Mouse (Mus musculus) MEL (cell line): ENCODE measurements around the gene 1500015O10Rik. TPM values are rescaled to one million over a fixed set of nuclear protein-coding genes. Genes with fewer than 3 reads are reported as not detected.
A peak's percentile ranks its signal among the peaks of the same experiment; 100 is the strongest.

Experiments used
- DNase-seq: peaks from one replicate; pipeline ENCODE4 v3.0.0; 2011; ENCODE audit warnings: low read depth, low spot score
- H3K27ac ChIP-seq: 2 replicates; pipeline ENCODE4 v1.5.1; 2012; ENCODE audit warnings: low read depth, mild to moderate bottlenecking, control low read depth, low read length, moderate library complexity; ENCODE audit not compliant: control insufficient read depth
- H3K27me3 ChIP-seq, 2 experiments: fragments of 150-350 bp in 1 of 2; sonication (generic) in 1 of 2; 2 replicates each; pipeline ENCODE4 v1.6.1; 2012; ENCODE audit warnings: low read length in 2 of 2, mild to moderate bottlenecking in 2 of 2, improper control_type of control experiment in 1 of 2, moderate library complexity in 1 of 2; ENCODE audit not compliant: insufficient read depth in 2 of 2, control insufficient read depth in 1 of 2
- H3K36me3 ChIP-seq, 2 experiments: 2 replicates each; pipeline ENCODE4 v1.6.1; 2012 to 2014; ENCODE audit warnings: low read length in 2 of 2, improper control_type of control experiment in 1 of 2, inconsistent platforms in 1 of 2, mild to moderate bottlenecking in 1 of 2; ENCODE audit not compliant: insufficient read depth in 2 of 2, control insufficient read depth in 1 of 2
- H3K4me1 ChIP-seq, 2 experiments: fragments of 150-350 bp in 1 of 2; sonication (generic) in 1 of 2; 2 replicates each; pipeline ENCODE4 v1.6.1; 2012; ENCODE audit warnings: low read length in 2 of 2, improper control_type of control experiment in 1 of 2, mild to moderate bottlenecking in 1 of 2; ENCODE audit not compliant: insufficient read depth in 2 of 2, control insufficient read depth in 1 of 2
- H3K4me3 ChIP-seq, 2 experiments: fragments of 150-350 bp in 1 of 2; sonication (generic) in 1 of 2; 2 replicates each; pipeline ENCODE4 v1.5.1; 2012; ENCODE audit warnings: low read depth in 2 of 2, low read length in 2 of 2, mild to moderate bottlenecking in 2 of 2, moderate library complexity in 2 of 2, control low read depth in 1 of 2, improper control_type of control experiment in 1 of 2; ENCODE audit not compliant: control insufficient read depth in 1 of 2, insufficient read depth in 1 of 2
- H3K79me2 ChIP-seq: 2 replicates; pipeline ENCODE4 v1.6.1; 2012; ENCODE audit warnings: mild to moderate bottlenecking, low read length, moderate library complexity; ENCODE audit not compliant: control insufficient read depth, poor library complexity, insufficient read depth
- H3K9ac ChIP-seq: 2 replicates; pipeline ENCODE4 v1.6.1; 2012; ENCODE audit warnings: low read depth, mild to moderate bottlenecking, control low read depth, low read length, moderate library complexity; ENCODE audit not compliant: control insufficient read depth, poor library complexity, severe bottlenecking
- H3K9me3 ChIP-seq: fragments of 150-350 bp; sonication (generic); replicated peaks from 2 replicates; pipeline ENCODE4 v1.6.1; 2012; ENCODE audit warnings: mild to moderate bottlenecking, low read length, improper control_type of control experiment, moderate library complexity; ENCODE audit not compliant: insufficient read depth
- BHLHE40 ChIP-seq: IDR thresholded peaks from 2 replicates; pipeline ENCODE4 v1.6.1; 2012; ENCODE audit warnings: low read depth, mild to moderate bottlenecking, inconsistent platforms, low read length, improper control_type of control experiment, borderline replicate concordance
- CHD1 ChIP-seq: IDR thresholded peaks from 2 replicates; pipeline ENCODE4 v1.6.1; 2012; ENCODE audit warnings: low read depth, mild to moderate bottlenecking, inconsistent platforms, low read length, improper control_type of control experiment
- CHD2 ChIP-seq: IDR thresholded peaks from 2 replicates; pipeline ENCODE4 v1.6.1; 2011; ENCODE audit warnings: low read length, improper control_type of control experiment
- CTCF ChIP-seq, 3 experiments: IDR thresholded peaks in 2 of 3; conservative IDR thresholded peaks in 1 of 3; 2 replicates each; pipeline ENCODE4 v1.5.1; 2011 to 2012; ENCODE audit warnings: low read length in 3 of 3, low read depth in 2 of 3, mild to moderate bottlenecking in 2 of 3, improper control_type of control experiment in 1 of 3, inconsistent platforms in 1 of 3, mixed read lengths in 1 of 3, moderate library complexity in 1 of 3; ENCODE audit not compliant: control insufficient read depth in 1 of 3, insufficient read depth in 1 of 3, poor library complexity in 1 of 3, severe bottlenecking in 1 of 3
- ELF1 ChIP-seq: IDR thresholded peaks from 2 replicates; pipeline ENCODE4 v1.6.1; 2014; ENCODE audit warnings: low read depth, mild to moderate bottlenecking, inconsistent platforms, low read length, improper control_type of control experiment, moderate library complexity
- ETS1 ChIP-seq: IDR thresholded peaks from 2 replicates; pipeline ENCODE4 v1.6.1; 2012; ENCODE audit warnings: low read depth, mild to moderate bottlenecking, inconsistent platforms, low read length, improper control_type of control experiment, moderate library complexity
- GABPA ChIP-seq: IDR thresholded peaks from 2 replicates; pipeline ENCODE4 v1.6.1; 2012; ENCODE audit warnings: low read depth, mild to moderate bottlenecking, inconsistent platforms, low read length, improper control_type of control experiment, moderate library complexity
- MAX ChIP-seq: IDR thresholded peaks from 2 replicates; pipeline ENCODE4 v1.6.1; 2011; ENCODE audit warnings: low read length, improper control_type of control experiment
- MAZ ChIP-seq: IDR thresholded peaks from 2 replicates; pipeline ENCODE4 v1.6.1; 2012; ENCODE audit warnings: low read depth, mild to moderate bottlenecking, inconsistent platforms, low read length, improper control_type of control experiment
- MXI1 ChIP-seq: IDR thresholded peaks from 2 replicates; pipeline ENCODE4 v1.6.1; 2011; ENCODE audit warnings: mild to moderate bottlenecking, low read depth, low read length, improper control_type of control experiment
- MYB ChIP-seq: IDR thresholded peaks from 2 replicates; pipeline ENCODE4 v1.6.1; 2011; ENCODE audit warnings: mild to moderate bottlenecking, low read depth, low read length, improper control_type of control experiment
- MYC ChIP-seq: IDR thresholded peaks from 2 replicates; pipeline ENCODE4 v1.6.1; 2011; ENCODE audit warnings: low read depth, mild to moderate bottlenecking, low read length, improper control_type of control experiment, moderate library complexity
- NELFE ChIP-seq: IDR thresholded peaks from 2 replicates; pipeline ENCODE4 v1.6.1; 2011; ENCODE audit warnings: low read depth, low read length, improper control_type of control experiment
- POLR2AphosphoS5 ChIP-seq: IDR thresholded peaks from 2 replicates; pipeline ENCODE4 v1.6.1; 2012; ENCODE audit warnings: low read depth, borderline replicate concordance, mild to moderate bottlenecking, inconsistent platforms, low read length, moderate library complexity, mixed read lengths
- RAD21 ChIP-seq: IDR thresholded peaks from 2 replicates; pipeline ENCODE4 v1.6.1; 2011; ENCODE audit warnings: mild to moderate bottlenecking, low read depth, low read length, improper control_type of control experiment
- RCOR1 ChIP-seq: IDR thresholded peaks from 2 replicates; pipeline ENCODE4 v1.6.1; 2012; ENCODE audit warnings: low read depth, mild to moderate bottlenecking, inconsistent platforms, low read length, improper control_type of control experiment
- SIN3A ChIP-seq: IDR thresholded peaks from 2 replicates; pipeline ENCODE4 v1.6.1; 2012; ENCODE audit warnings: low read length, improper control_type of control experiment, inconsistent platforms
- SMC3 ChIP-seq: IDR thresholded peaks from 2 replicates; pipeline ENCODE4 v1.6.1; 2011; ENCODE audit warnings: low read depth, low read length, improper control_type of control experiment
- TAL1 ChIP-seq: IDR thresholded peaks from 2 replicates; pipeline ENCODE4 v1.6.1; 2012; ENCODE audit warnings: mild to moderate bottlenecking, inconsistent platforms, low read length, moderate library complexity, mixed read lengths
- TCF12 ChIP-seq: IDR thresholded peaks from 2 replicates; pipeline ENCODE4 v1.6.1; 2014; ENCODE audit warnings: low read depth, mild to moderate bottlenecking, inconsistent platforms, low read length, improper control_type of control experiment, moderate library complexity
- UBTF ChIP-seq: IDR thresholded peaks from 2 replicates; pipeline ENCODE4 v1.6.1; 2012; ENCODE audit warnings: low read depth, mild to moderate bottlenecking, inconsistent platforms, low read length, improper control_type of control experiment, moderate library complexity, borderline replicate concordance; ENCODE audit not compliant: insufficient read depth
- ZC3H11A ChIP-seq: IDR thresholded peaks from 2 replicates; pipeline ENCODE4 v1.6.1; 2012; ENCODE audit warnings: low read depth, mild to moderate bottlenecking, inconsistent platforms, low read length, improper control_type of control experiment
- ZKSCAN1 ChIP-seq: IDR thresholded peaks from 2 replicates; pipeline ENCODE4 v1.6.1; 2012; ENCODE audit warnings: low read depth, mild to moderate bottlenecking, inconsistent platforms, low read length, improper control_type of control experiment, moderate library complexity
- ZMIZ1 ChIP-seq: IDR thresholded peaks from 2 replicates; pipeline ENCODE4 v1.6.1; 2012; ENCODE audit warnings: low read depth, mild to moderate bottlenecking, inconsistent platforms, low read length, improper control_type of control experiment, moderate library complexity
- ZNF384 ChIP-seq: IDR thresholded peaks from 2 replicates; pipeline ENCODE4 v1.6.1; 2012; ENCODE audit warnings: low read depth, mild to moderate bottlenecking, inconsistent platforms, low read length, improper control_type of control experiment
- polyA plus RNA-seq, 2 experiments: library from polyadenylated mRNA; stranded (reverse) in 1 of 2; unstranded in 1 of 2; fragments of >175 nt in 1 of 2; fragments of >200 nt in 1 of 2; gene quantifications; 2 replicates each; pipeline versions ENCODE4 v1.2.1 to v1.2.4; 2012; ENCODE audit warnings: low replicate concordance in 2 of 2, low read depth in 1 of 2; ENCODE audit not compliant: insufficient read length in 2 of 2, insufficient read depth in 1 of 2, missing spikeins in 1 of 2
- total RNA-seq: library from RNA; depleted of rRNA; stranded (reverse); fragments of 300-350 nt; gene quantifications from 2 replicates; pipeline ENCODE4 v1.2.3, GENCODE M21; 2012

1500015O10Rik gene
- total and polyA plus RNA-seq, 3 experiments, result 0.08 TPM; not detected in 2

GRCm38 (mm10) chr1:43737812-43738518 lies 7.6 kb downstream of the 1500015O10Rik start:
- Histone ChIP-seq H3K36me3 (no peaks in the 10 kb centered on the region), H3K79me2 (no peaks in the 10 kb centered on the region), H3K27me3 (no peaks in the 10 kb centered on the region), H3K4me1 (no peaks in the 10 kb centered on the region)
- DNase-seq, result peak; percentile 49
- TF ChIP-seq ZMIZ1 (no peak), MYC (peak; percentile 60; the same call in 1 of the 2 replicates), ZNF384 (no peak), ZC3H11A (peak; percentile 68), CTCF (IDR thresholded peaks at IDR 0.05 in 2 of 3, conservative IDR thresholded peaks at IDR 0.05 in 1 of 3; ENCODE audit: control insufficient read depth in 1 of 3, insufficient read depth in 1 of 3, low read depth in 2 of 3, low read length in 3 of 3, poor library complexity in 1 of 3, severe bottlenecking in 1 of 3) (peak in 2 of 3 experiments; percentile 54 to 64; a peak in 3 of 6 replicates), RAD21 (peak; percentile 73), SMC3 (peak; percentile 72)
- TF ChIP-seq, all 39 proteins: peak for 5
- Histone ChIP-seq H3K27ac (no peak overlapping the region), H3K9me3 (no peaks in the 10 kb centered on the region), H3K9ac (no peak overlapping the region), H3K4me3 (no peak overlapping the region)

GRCm38 (mm10) chr1:43738519-43738894 lies 8.1 kb downstream of the 1500015O10Rik start:
- H3K9me3 ChIP-seq, result no peaks in the 10 kb centered on the region
- no peak overlapping the region for H3K27ac ChIP-seq
- no peaks in the 10 kb centered on the region for H3K36me3 ChIP-seq
- H3K4me3 ChIP-seq, result no peak overlapping the region
- H3K9ac ChIP-seq, result no peak overlapping the region
- no peaks in the 10 kb centered on the region for H3K79me2 ChIP-seq
- H3K4me1 ChIP-seq, result no peaks in the 10 kb centered on the region
- H3K27me3 ChIP-seq, result no peaks in the 10 kb centered on the region
- no peak for DNase-seq
- no peak for TF ChIP-seq MYB
- no peak for TF ChIP-seq ETS1
- no peak for TF ChIP-seq SIN3A
- TF ChIP-seq ELF1, result no peak
- TF ChIP-seq ZKSCAN1, result no peak
- TF ChIP-seq TCF12, result no peak
- no peak for TF ChIP-seq MAX
- no peak for TF ChIP-seq UBTF
- no peak for TF ChIP-seq SMC3
- no peak for TF ChIP-seq RCOR1
- no peak for TF ChIP-seq MAZ
- TF ChIP-seq CHD1, result no peak
- TF ChIP-seq GABPA, result no peak
- TF ChIP-seq NELFE, result no peak
- no peak for TF ChIP-seq POLR2AphosphoS5
- no peak for TF ChIP-seq RAD21
- no peak for TF ChIP-seq CHD2
- TF ChIP-seq TAL1, result no peak
- TF ChIP-seq MXI1, result no peak
- TF ChIP-seq BHLHE40, result no peak
